Mouse (Mus musculus) midbrain, embryonic 11.5 days (tissue): Measurements from ENCODE around the gene Mgat5. TPM values are rescaled to one million over a fixed set of nuclear protein-coding genes. Genes with fewer than 3 reads are reported as not detected.

Experiments used
- ATAC-seq: fragments of 200-750 bp; cut with Nextera tagmentation; 2 replicates; pipeline ENCODE4 v1.8.0; 2017; ENCODE audit warnings: moderate TSS enrichment, moderate library complexity; ENCODE audit not compliant: low FRiP score
- DNase-seq: peaks from one replicate; pipeline ENCODE4 v3.0.0; 2015; ENCODE audit warnings: low spot score; ENCODE audit errors: missing footprints
- H3K27ac ChIP-seq: fragments of 300-500 bp; sonication (generic); 2 replicates; pipeline ENCODE4 v1.5.1; 2014; ENCODE audit warnings: low read depth, low read length
- H3K27me3 ChIP-seq: fragments of 300-500 bp; sonication (generic); 2 replicates; pipeline ENCODE4 v1.6.1; 2014; ENCODE audit warnings: mild to moderate bottlenecking, low read length, moderate library complexity, mixed read lengths; ENCODE audit not compliant: control insufficient read depth, insufficient read depth
- H3K36me3 ChIP-seq: fragments of 300-500 bp; sonication (generic); 2 replicates; pipeline ENCODE4 v1.6.1; 2014; ENCODE audit warnings: mild to moderate bottlenecking, low read length, moderate library complexity, mixed read lengths; ENCODE audit not compliant: control insufficient read depth, insufficient read depth
- H3K4me1 ChIP-seq: fragments of 300-500 bp; sonication (generic); 2 replicates; pipeline ENCODE4 v1.6.1; 2014; ENCODE audit warnings: low read length; ENCODE audit not compliant: control insufficient read depth, insufficient read depth
- H3K4me2 ChIP-seq: fragments of 300-500 bp; sonication (generic); 2 replicates; pipeline ENCODE4 v1.6.1; 2014; ENCODE audit warnings: mild to moderate bottlenecking, moderate library complexity
- H3K4me3 ChIP-seq: fragments of 300-500 bp; sonication (generic); 2 replicates; pipeline ENCODE4 v1.5.1; 2014; ENCODE audit warnings: low read depth, low read length
- H3K9ac ChIP-seq: fragments of 300-500 bp; sonication (generic); 2 replicates; pipeline ENCODE4 v1.6.1; 2014; ENCODE audit warnings: low read length
- H3K9me3 ChIP-seq: fragments of 300-500 bp; sonication (generic); 2 replicates; pipeline ENCODE4 v1.6.1; 2016; ENCODE audit warnings: low read length; ENCODE audit not compliant: control insufficient read depth
- WGBS: fragments of 180-500 bp; shearing (Covaris S2); extraction: QIAGEN DNeasy Blood & Tissue Kit; methylation state at CpG from one replicate; pipeline ENCODE4 v1.1.7; 2014; 5-methylcytosine and 5-hydroxymethylcytosine counted together
- polyA plus RNA-seq: library from polyadenylated mRNA; unstranded; fragments of >200 nt; fragmentation: Nextera tagmentation; extraction: Ambion mirVana; gene quantifications from 2 replicates; pipeline ENCODE4 v1.2.1, GENCODE M21; 2014

The Mgat5 gene
- polyA plus RNA-seq, 1 experiment from 2014 or later = 6.9 TPM

- H3K9ac ChIP-seq = no peak overlapping the region
- no peaks in the 10 kb centered on the region for H3K4me1 ChIP-seq
- no peak for ATAC-seq
- no peak overlapping the region for H3K27ac ChIP-seq
- H3K9me3 ChIP-seq = no peaks in the 10 kb centered on the region
- peaks cover 2% of the 10 kb centered on the region; the same call in 1 of the 2 replicates for H3K36me3 ChIP-seq
- H3K4me3 ChIP-seq = no peak overlapping the region
- no peak overlapping the region for H3K4me2 ChIP-seq
- H3K27me3 ChIP-seq = no peaks in the 10 kb centered on the region
- DNase-seq = no peak
- WGBS = 87% methylated on average over 9 of the region's 9 CpGs
Measured at GRCm38 (mm10) chr1:127387661-127388060, 182.8 kb downstream of the Mgat5 start.

- ATAC-seq = no peak
- DNase-seq = no peak
Measured at GRCm38 (mm10) chr1:127394716-127395115, 189.9 kb downstream of the Mgat5 start.

GRCm38 (mm10) chr1:127395724-127396123, 190.9 kb downstream of the Mgat5 start:
- Histone ChIP-seq H3K4me3 (no peak overlapping the region), H3K4me1 (no peaks in the 10 kb centered on the region), H3K4me2 (no peak overlapping the region), H3K9me3 (no peaks in the 10 kb centered on the region), H3K27me3 (no peaks in the 10 kb centered on the region), H3K27ac (no peak overlapping the region), H3K36me3 (peaks cover 2% of the 10 kb centered on the region; the same call in 1 of the 2 replicates), H3K9ac (no peak overlapping the region)
- WGBS = 94% methylated on average over 5 of the region's 5 CpGs
- DNase-seq = no peak
- ATAC-seq = no peak

More at GRCm38 (mm10) chr1:127394716-127395115, 189.9 kb downstream of the Mgat5 start:
- WGBS = 97% methylated on average over 2 of the region's 2 CpGs
- Histone ChIP-seq H3K27ac (no peak overlapping the region), H3K9me3 (no peaks in the 10 kb centered on the region), H3K9ac (no peak overlapping the region), H3K27me3 (no peaks in the 10 kb centered on the region), H3K4me2 (no peak overlapping the region), H3K36me3 (peaks cover 2% of the 10 kb centered on the region; the same call in 1 of the 2 replicates), H3K4me1 (no peaks in the 10 kb centered on the region), H3K4me3 (no peak overlapping the region)

DNA sequence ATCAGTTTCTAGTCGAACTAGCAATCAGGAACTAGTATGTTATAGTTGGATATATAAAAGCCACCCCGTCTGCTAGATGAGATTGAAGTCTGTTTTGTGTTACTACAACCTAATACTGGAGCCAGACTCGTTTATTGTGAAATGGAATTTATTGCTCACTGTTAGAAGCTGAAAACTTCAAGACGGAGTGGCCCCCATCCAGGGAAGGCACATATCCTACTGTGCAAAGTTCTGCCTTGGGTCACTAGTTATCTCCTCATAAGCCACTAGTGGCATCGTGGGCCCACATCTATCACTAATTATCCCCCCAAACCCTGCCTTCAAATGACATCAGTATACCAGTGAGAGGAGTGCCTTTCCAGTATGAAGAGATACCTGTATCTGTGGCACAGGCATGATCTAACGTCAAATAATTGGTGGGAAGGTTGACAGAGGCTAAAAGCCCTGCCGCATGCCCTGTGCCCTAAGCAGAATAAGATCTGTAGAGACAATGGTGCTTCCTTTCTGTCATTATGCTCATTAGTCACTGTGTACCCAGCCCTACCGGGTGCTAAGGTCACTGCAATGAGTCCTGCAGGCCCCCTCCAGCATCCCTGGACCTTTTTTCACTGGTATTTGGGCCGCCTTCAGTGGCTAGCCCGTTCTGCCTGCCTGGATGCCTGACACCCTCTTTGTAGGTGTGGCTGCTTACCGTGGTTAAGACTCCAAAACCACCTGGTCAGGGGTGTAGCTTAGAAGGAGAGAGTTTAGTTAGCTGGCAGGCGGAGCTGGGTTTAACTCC, 191.9 kb downstream of the Mgat5 start:
- DNase-seq (no peak), ATAC-seq (no peak)
- H3K4me2 ChIP-seq = no peak overlapping the region
- H3K9ac ChIP-seq = no peak overlapping the region
- H3K9me3 ChIP-seq = no peaks in the 10 kb centered on the region
- WGBS = 84% methylated on average over 12 of the region's 12 CpGs
- H3K27ac ChIP-seq = no peak overlapping the region
- no peak overlapping the region for H3K4me3 ChIP-seq
- no peaks in the 10 kb centered on the region for H3K36me3 ChIP-seq
- no peaks in the 10 kb centered on the region for H3K27me3 ChIP-seq
- H3K4me1 ChIP-seq = no peaks in the 10 kb centered on the region

- Histone ChIP-seq H3K4me2 (no peak overlapping the region), H3K4me3 (no peak overlapping the region), H3K27me3 (no peaks in the 10 kb centered on the region), H3K27ac (no peak overlapping the region), H3K4me1 (no peaks in the 10 kb centered on the region), H3K9me3 (no peaks in the 10 kb centered on the region), H3K9ac (no peak overlapping the region), H3K36me3 (no peaks in the 10 kb centered on the region)
- DNase-seq = no peak
- ATAC-seq = no peak
- WGBS = 85% methylated on average over 13 of the region's 13 CpGs
Measured at GRCm38 (mm10) chr1:127397396-127397795, 192.6 kb downstream of the Mgat5 start.

DNA sequence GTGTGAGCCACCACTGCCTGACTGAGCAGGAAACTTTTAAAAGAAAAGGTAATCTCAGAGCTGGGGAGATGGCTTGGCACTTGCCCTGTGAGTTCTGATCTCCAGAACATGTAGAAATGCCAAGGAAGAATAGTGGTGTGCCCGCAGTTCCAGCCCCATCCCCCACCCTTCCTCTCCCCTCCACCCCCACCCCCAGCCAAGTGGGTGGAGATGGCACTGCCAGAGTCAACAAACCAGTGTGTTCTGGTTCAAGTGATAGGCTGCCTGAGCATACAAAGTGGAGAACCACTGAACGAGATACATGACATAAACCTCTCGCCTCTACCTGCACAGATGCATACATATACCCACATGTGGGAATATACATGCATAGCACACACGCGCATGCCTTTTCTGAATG, 193.4 kb downstream of the Mgat5 start:
- 89% methylated on average over 5 of the region's 5 CpGs for WGBS
- no peak overlapping the region for H3K27ac ChIP-seq
- H3K9ac ChIP-seq = no peak overlapping the region
- no peaks in the 10 kb centered on the region for H3K27me3 ChIP-seq
- no peak for DNase-seq
- H3K9me3 ChIP-seq = no peaks in the 10 kb centered on the region
- no peaks in the 10 kb centered on the region for H3K36me3 ChIP-seq
- no peak overlapping the region for H3K4me2 ChIP-seq
- no peak for ATAC-seq
- H3K4me3 ChIP-seq = no peak overlapping the region
- H3K4me1 ChIP-seq = no peaks in the 10 kb centered on the region

DNA sequence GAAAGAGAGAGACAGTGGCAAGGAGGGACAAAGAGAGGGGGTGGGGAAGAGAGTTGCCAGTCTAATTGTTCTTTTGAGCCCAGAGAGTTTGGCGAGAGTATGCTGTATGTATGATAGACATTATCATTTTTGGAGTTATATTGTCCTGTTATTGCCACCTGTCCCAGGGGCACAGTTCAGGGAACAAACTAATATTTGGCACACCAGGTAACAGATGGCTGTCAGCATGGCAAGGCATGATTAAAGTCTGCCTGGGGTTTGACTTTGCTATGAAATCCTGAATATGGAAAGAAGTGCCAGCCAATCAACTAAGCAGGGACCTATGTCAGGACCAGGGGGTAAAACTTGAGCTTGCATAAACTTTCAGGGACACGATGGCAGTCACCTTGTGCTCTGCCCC, 195.4 kb downstream of the Mgat5 start:
- H3K4me2 ChIP-seq = no peak overlapping the region
- H3K4me3 ChIP-seq = no peak overlapping the region
- H3K9ac ChIP-seq = no peak overlapping the region
- 59% methylated on average over 2 of the region's 2 CpGs for WGBS
- no peak overlapping the region for H3K27ac ChIP-seq
- no peaks in the 10 kb centered on the region for H3K4me1 ChIP-seq
- H3K9me3 ChIP-seq = no peaks in the 10 kb centered on the region
- H3K27me3 ChIP-seq = no peaks in the 10 kb centered on the region
- ATAC-seq (no peak), DNase-seq (no peak)
- H3K36me3 ChIP-seq = no peaks in the 10 kb centered on the region

GRCm38 (mm10) chr1:127400666-127401065, 195.9 kb downstream of the Mgat5 start:
- Histone ChIP-seq H3K27me3 (no peaks in the 10 kb centered on the region), H3K4me3 (no peak overlapping the region), H3K4me2 (no peak overlapping the region), H3K9ac (no peak overlapping the region), H3K9me3 (no peaks in the 10 kb centered on the region), H3K4me1 (no peaks in the 10 kb centered on the region), H3K27ac (no peak overlapping the region), H3K36me3 (no peaks in the 10 kb centered on the region)
- 43% methylated on average over 6 of the region's 6 CpGs for WGBS
- ATAC-seq = 0 out of 2 replicates have a peak, but pooled peaks have one; percentile 35
- DNase-seq = no peak

DNA sequence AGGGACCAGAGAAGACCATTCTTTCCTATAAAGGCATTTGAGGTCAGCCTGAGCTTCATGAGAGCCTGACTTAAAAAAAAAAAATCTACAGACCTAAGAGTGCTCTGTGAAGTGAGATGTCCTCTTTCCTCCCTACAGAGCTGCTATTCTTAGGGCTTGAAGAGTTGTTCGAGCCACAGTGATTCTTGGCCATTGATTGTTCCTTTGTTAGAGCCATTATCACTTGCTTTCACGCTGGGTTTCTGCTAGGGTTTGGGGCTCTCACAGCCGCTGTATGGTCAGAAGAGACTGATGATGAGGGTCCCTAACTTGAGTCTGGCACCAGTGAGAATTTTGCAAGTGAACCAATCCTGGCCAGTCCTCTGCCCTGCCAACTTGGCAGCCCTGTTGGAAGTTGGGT, 199.8 kb downstream of the Mgat5 start:
- WGBS = 24% methylated on average over 3 of the region's 3 CpGs
- no peak overlapping the region for H3K4me3 ChIP-seq

More for the DNA sequence above, 199.8 kb downstream of the Mgat5 start:
- H3K4me2 ChIP-seq = no peak overlapping the region
- DNase-seq (no peak), ATAC-seq (no peak)
- H3K9me3 ChIP-seq = no peaks in the 10 kb centered on the region
- H3K27ac ChIP-seq = no peak overlapping the region
- H3K36me3 ChIP-seq = no peaks in the 10 kb centered on the region
- H3K27me3 ChIP-seq = no peaks in the 10 kb centered on the region
- H3K4me1 ChIP-seq = no peaks in the 10 kb centered on the region
- no peak overlapping the region for H3K9ac ChIP-seq
